Mouse (Mus musculus) macrophage (primary cell): ENCODE data around the gene Aagab. TPM values are rescaled to one million over a fixed set of nuclear protein-coding genes. Genes with fewer than 3 reads are reported as not detected.
A peak's percentile ranks its signal among the peaks of the same experiment; 100 is the strongest.

Source experiments
- H3K27ac ChIP-seq: fragments of 350-480 bp; formaldehyde crosslinking; 2 replicates; pipeline ENCODE4 v1.9.0; 2021
- H3K36me3 ChIP-seq: fragments of 350-480 bp; formaldehyde crosslinking; 2 replicates; pipeline ENCODE4 v1.9.0; 2021; ENCODE audit errors: inconsistent target
- H3K4me3 ChIP-seq: fragments of 350-480 bp; formaldehyde crosslinking; 2 replicates; pipeline ENCODE4 v1.9.0; 2021; ENCODE audit errors: inconsistent target
- H3K79me2 ChIP-seq: fragments of 350-480 bp; formaldehyde crosslinking; 2 replicates; pipeline ENCODE4 v1.9.0; 2021; ENCODE audit errors: inconsistent target
- WGBS: methylation state at CpG from one replicate; pipeline ENCODE4 v1.1.7; 2026; ENCODE audit warnings: inconsistent platforms; ENCODE audit not compliant: missing documents; 5-methylcytosine and 5-hydroxymethylcytosine counted together
- polyA plus RNA-seq: library from polyadenylated mRNA; stranded (reverse); fragments of 250-400 nt; gene quantifications from 3 replicates; pipeline ENCODE4 v1.2.4, GENCODE M21; 2018; ENCODE audit warnings: inconsistent platforms
- total RNA-seq, 78 experiments: library from RNA; depleted of rRNA; stranded (reverse); fragments of 250-400 nt; gene quantifications; 1 replicate in 9 of 78; 2 replicates in 24 of 78; 3 replicates in 43 of 78; 4 replicates in 2 of 78; pipeline ENCODE4 v1.2.4; 2018; ENCODE audit warnings: inconsistent platforms in 56 of 78

The Aagab gene
- total RNA-seq (2018; cell fraction: chromatin; rRNA removed): 100 to 1,000 TPM in 14 of 26 experiments, 10 to 100 TPM in 12; 10.5 to 208 (median 110) TPM
- total RNA-seq (2018; cell fraction: cytosol; rRNA removed): 10 to 100 TPM; 17.3 to 54.9 (median 37.3) TPM
- total RNA-seq (2018; cell fraction: nucleus; rRNA removed): 100 to 1,000 TPM in 3 of 26 experiments, 10 to 100 TPM in 23; 10.7 to 122 (median 65.4) TPM
- 22.5 to 45.8 TPM (median 24.3 TPM) in 3 replicates for polyA plus RNA-seq

DNA sequence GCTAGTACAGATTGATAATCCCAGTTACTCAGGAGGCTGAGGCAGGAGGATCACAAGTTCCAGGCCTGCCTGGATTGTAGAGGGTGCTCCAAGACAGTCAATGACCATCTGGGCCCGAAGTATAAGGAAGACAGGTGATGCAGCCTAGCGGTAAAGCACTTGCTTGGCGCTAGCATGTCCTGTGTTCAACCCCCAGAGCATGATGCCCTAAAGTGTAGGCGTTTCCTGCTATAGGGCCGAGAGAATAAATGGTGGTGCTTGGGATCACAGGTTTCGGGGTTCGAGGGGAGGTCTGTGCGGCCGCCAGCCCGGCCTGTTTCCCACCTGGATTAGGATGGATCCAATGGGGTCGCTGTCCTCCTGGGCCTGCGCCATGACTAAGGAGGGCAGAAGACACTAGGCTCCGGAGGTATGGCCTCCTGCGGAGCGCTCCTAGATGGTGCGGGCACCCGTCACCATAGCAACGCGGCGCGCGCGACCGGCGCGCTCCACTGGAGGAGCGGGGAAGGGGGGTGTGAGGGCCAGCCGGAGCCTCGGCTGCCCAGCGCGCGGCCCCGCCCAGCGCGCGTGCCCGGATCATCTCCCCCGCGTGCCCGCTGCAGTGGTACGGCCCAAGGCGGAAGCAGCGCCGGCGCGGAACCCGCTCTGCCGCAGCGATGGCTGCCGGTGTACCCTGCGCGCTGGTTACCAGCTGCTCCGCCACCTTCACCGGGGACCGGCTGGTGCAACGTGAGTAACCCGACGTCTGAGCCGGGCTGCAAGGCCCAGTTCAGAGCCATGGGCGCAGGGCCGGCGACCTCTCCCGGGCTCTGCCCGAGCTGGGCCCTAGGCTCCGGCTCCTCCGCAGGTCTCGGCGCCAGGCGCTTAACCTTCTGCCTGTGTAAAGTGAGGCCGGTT, at the start of gene Aagab, which contains the start of gene Iqch:
Gene Aagab (plus strand): TSS at position 618 of the 897 bp plus-strand sequence.
Gene Iqch (minus strand): TSS at position 451 of the 897 bp plus-strand sequence.
- H3K79me2 ChIP-seq: peaks cover 47% of the 10 kb centered on the region
- peak within 1 kb of the TSS; percentile 65 for H3K27ac ChIP-seq
- 1% methylated on average over 70 of the region's 70 CpGs for WGBS
- peak within 1 kb of the TSS; percentile 83 for H3K4me3 ChIP-seq
- no peaks in the 10 kb centered on the region for H3K36me3 ChIP-seq

DNA sequence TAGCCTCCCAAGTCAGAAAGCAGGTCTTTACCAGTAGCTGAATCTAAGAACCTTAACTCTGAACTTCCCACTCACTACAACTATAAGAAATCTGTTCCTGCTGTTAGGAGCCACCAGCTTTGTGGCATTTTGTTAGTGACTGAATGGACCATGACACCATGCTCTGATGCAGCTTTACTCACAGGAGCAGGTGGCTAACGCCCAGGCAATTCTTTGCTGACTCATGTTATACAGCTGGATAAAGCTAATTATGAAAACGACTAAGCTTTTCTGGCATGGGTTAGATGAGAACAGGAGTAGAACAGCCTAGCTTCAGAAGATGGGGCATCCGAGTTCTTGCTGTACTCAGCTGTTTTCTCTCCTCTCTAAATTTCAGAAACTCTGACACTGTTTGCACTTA, 48.8 kb upstream of the Aagab start:
- Histone ChIP-seq H3K36me3 (no peaks in the 10 kb centered on the region), H3K4me3 (no peak overlapping the region), H3K27ac (no peak overlapping the region), H3K79me2 (no peaks in the 10 kb centered on the region)
- 71% methylated on average over 3 of the region's 3 CpGs for WGBS

DNA sequence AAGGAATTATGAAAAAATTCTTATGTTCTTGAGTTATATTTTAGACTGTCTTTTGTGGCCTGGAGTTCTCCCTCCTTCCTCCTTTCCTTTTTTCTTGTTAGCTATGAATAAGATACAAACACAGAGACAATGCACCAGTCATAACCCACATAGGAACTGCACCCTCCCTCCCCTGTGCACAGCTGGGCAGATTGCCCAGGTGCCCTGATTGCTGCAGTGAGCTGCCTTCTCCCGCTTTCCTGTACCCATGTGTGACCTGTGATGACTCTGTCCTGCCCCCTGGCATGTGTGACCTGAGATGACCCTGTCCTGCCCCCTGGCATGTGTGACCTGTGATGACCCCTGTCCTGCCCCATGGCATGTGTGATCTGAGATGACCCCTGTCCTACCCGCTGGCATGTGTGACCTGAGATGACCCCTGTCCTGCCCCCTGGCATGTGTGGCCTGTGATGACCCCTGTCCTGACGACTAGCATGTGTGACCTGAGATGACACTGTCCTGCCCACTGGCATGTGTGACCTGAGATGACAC, 46.9 kb upstream of the Aagab start:
- Histone ChIP-seq H3K79me2 (no peaks in the 10 kb centered on the region), H3K36me3 (no peaks in the 10 kb centered on the region), H3K4me3 (no peak overlapping the region), H3K27ac (no peak overlapping the region)
- 55% methylated on average over 3 of the region's 3 CpGs for WGBS

DNA sequence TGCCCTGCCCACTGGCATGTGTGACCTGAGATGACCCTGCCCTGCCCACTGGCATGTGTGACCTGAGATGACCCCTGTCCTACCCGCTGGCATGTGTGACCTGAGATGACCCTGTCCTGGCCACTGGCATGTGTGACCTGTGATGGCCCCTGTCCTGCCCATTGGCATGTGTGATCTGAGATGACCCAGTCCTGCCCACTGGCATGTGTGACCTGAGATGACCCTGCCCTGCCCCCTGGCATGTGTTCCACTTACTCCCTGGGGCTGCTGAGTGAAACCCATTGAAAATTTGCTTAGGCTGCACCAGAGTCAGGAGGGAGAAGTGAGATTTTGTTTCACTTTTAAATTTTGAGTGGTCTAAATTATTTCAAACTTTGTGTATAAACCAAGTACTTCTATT, 46.1 kb upstream of the Aagab start:
- 90% methylated on average over 1 of the region's 1 CpGs for WGBS
- H3K79me2 ChIP-seq: no peaks in the 10 kb centered on the region
- no peaks in the 10 kb centered on the region for H3K36me3 ChIP-seq
- no peak overlapping the region for H3K27ac ChIP-seq
- no peak overlapping the region for H3K4me3 ChIP-seq

DNA sequence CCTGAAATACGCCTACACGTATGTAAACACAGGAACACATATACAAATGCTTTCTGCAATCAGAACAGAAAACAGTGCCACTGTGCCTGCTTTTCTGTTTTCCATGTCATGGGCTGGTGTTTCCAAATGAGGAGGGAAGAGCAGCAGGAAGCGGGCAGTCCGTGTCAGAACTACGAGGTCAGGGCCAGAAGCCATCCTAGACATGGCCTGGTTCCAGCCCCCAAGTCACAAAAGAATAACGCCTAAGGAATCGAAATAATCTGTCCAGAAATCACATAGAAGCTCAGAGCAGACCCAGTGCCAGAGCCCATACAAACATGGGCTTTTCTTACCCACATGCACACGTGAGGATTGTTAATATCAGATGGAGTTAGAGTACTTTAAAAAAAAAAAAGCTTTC, 45.5 kb upstream of the Aagab start:
- Histone ChIP-seq H3K27ac (no peak overlapping the region), H3K36me3 (no peaks in the 10 kb centered on the region), H3K4me3 (no peak overlapping the region), H3K79me2 (no peaks in the 10 kb centered on the region)
- WGBS: 85% methylated on average over 8 of the region's 8 CpGs

DNA sequence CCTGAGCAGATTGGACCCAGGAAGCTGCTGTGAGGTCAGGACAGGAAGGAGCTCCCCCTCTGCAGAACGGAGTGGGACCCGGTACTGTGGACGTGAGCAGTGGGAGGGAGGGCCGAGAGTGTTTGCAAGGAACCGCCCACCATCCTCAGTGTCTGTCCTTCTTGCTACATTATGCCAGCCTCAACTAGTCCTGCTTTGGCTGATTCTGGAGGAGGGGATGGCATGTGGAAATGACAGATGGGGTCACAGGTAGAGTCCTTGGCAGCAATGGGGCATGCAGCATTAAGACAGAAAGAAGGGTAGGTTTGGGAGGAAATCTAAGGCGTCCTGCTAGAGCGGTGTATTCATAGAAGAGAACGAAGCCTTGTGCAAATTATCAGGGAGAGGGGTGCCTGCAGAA, 40.5 kb upstream of the Aagab start:
- Histone ChIP-seq H3K36me3 (no peaks in the 10 kb centered on the region), H3K79me2 (no peaks in the 10 kb centered on the region), H3K4me3 (no peak overlapping the region), H3K27ac (no peak overlapping the region)
- WGBS: 77% methylated on average over 6 of the region's 8 CpGs

DNA sequence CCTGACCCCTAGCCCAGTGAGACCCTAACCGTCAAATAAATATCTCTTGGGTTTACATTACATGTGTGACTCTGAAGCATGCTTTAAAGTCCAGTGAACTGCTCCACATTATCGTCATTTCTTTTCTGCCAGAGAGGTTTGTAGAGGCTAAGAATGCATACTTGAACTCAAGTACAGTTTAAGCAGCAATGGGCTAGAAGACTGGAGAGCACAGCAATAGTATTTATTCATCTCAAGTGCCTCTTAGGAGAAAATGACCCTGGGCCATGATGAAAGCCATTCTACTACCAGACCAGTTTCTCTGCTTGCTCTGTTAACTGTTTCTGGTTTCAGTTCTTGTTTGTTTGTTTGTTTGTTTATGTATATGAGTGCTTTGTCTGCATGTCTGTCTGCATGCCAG, 39.0 kb upstream of the Aagab start:
- no peaks in the 10 kb centered on the region for H3K36me3 ChIP-seq
- H3K79me2 ChIP-seq: no peaks in the 10 kb centered on the region
- H3K4me3 ChIP-seq: no peak overlapping the region
- H3K27ac ChIP-seq: no peak overlapping the region
- WGBS: 89% methylated on average over 2 of the region's 2 CpGs

DNA sequence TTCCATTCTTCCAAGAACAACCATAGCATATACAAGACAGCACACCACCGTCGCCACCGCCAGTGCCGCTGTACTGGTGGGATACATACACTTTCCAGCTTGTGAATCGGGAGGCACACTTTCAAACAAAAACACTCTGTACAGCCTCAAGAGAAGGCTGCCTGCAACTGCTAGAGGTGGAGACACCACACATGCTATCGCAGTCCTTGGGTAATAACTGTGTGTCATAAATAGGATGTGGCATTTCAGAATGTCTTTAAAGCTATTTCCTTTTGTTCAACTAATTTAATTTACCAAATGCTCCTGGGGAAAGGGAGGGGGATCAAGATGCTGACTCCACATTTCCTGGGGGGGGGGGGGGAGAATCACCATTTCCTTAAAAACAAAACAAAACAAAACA, 34.1 kb upstream of the Aagab start:
- WGBS: 62% methylated on average over 6 of the region's 6 CpGs
- no peaks in the 10 kb centered on the region for H3K36me3 ChIP-seq

DNA sequence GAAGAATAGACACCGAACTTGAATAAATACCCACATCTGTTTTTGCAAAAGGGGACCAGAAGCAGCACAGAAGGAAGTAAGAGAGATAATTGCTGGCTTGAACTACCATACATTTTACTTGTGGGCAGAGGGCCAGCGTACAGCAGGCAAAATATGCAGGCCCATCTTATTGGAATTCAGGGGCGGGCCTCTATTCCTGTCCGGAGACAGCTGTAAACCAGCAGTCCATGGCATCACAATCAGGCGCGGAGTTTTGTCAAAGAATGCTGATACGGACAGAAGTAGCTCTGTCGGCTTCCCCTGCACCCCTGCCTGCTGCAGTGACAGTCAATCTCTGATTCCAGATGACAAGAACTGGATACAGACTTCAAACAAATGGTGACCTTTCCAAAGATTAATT, 33.7 kb upstream of the Aagab start:
- no peak overlapping the region for H3K27ac ChIP-seq
- no peaks in the 10 kb centered on the region for H3K79me2 ChIP-seq
- H3K36me3 ChIP-seq: no peaks in the 10 kb centered on the region
- no peak overlapping the region for H3K4me3 ChIP-seq
- 81% methylated on average over 8 of the region's 8 CpGs for WGBS

More for the DNA sequence above, 34.1 kb upstream of the Aagab start:
- no peaks in the 10 kb centered on the region for H3K79me2 ChIP-seq
- no peak overlapping the region for H3K27ac ChIP-seq
- no peak overlapping the region for H3K4me3 ChIP-seq

DNA sequence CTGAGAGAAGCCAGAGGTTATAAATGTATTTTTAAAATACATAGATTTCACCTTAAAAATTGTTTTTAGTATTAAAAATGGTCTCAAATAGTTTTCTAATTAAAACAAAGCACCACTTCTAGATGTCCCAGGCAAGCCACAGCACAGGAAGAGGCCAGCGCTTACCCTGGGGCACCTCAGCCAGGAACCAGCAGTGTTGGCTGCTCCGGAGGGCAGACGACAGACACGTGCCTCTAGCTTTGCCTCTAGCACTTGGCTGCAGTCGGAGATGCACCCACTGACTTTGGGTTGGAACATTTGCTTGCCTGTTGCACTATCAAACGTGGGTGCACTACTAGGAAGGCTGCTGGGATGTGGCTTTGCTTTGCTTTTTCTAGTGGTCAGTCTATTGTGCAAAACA, 30.6 kb upstream of the Aagab start:
- Histone ChIP-seq H3K27ac (no peak overlapping the region), H3K36me3 (no peaks in the 10 kb centered on the region), H3K4me3 (no peak overlapping the region), H3K79me2 (no peaks in the 10 kb centered on the region)
- WGBS: 14% methylated on average over 6 of the region's 6 CpGs

DNA sequence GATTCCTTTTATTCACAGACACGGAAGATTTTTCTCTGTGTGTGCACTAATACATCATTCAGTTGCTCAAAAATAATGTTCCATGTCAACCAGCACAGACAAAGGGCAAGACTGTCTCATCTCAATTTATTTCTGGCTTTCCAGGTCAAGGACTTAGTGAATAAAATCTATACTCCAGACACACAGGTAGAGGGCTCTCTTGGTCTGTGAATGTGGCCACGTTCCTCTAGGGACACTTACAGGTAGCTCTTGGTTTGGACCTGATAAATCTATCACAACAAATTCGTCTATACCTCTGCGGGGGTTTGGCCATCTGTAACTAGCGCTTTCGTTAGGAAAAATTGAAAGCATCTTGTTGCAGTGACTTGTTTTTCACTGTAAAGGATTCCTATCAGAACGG, 29.6 kb upstream of the Aagab start:
- Histone ChIP-seq H3K4me3 (no peak overlapping the region), H3K27ac (no peak overlapping the region), H3K79me2 (no peaks in the 10 kb centered on the region), H3K36me3 (no peaks in the 10 kb centered on the region)
- 85% methylated on average over 7 of the region's 7 CpGs for WGBS

DNA sequence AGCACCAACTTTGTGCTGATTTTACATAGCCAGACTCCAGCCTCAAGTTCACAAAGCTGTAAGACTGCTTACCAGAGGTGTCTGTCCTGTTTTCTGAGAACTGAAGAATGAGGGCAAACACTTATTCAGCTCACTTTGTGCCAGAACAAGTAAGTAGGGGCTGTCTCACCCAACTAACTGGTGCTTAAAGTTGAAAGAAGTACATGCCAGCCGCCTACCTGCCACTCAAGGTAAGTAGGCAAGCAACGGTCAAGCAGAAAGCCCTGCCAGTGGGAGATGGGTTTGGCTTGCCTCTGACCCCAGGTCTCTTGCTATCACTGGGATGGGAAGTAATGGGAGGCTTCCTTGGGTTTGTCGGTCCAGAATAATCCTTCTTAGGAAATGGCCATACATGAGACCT, 25.0 kb upstream of the Aagab start:
- Histone ChIP-seq H3K4me3 (no peak overlapping the region), H3K79me2 (no peaks in the 10 kb centered on the region), H3K36me3 (no peaks in the 10 kb centered on the region), H3K27ac (no peak overlapping the region)
- 90% methylated on average over 3 of the region's 3 CpGs for WGBS

DNA sequence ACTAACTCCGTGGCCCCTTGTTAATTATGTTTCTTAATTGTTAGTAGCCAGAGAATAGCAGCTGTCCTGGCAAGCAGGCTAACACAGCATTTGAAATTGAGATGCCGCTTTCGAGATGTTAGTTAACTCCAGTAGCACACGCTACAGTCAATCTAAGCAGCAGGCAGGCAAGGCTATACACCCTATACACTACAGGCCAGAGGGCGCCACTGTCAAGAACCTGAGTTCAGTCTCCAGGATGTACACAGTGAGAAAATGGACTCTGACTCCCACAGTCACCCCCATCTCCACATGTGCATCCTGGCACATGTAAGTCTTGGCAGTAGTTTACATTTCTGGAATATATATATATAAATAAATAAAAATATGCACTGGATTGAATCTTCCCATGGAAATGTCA, 22.8 kb upstream of the Aagab start:
- Histone ChIP-seq H3K36me3 (no peaks in the 10 kb centered on the region), H3K4me3 (no peak overlapping the region), H3K27ac (no peak overlapping the region), H3K79me2 (no peaks in the 10 kb centered on the region)
- WGBS: 97% methylated on average over 5 of the region's 5 CpGs

DNA sequence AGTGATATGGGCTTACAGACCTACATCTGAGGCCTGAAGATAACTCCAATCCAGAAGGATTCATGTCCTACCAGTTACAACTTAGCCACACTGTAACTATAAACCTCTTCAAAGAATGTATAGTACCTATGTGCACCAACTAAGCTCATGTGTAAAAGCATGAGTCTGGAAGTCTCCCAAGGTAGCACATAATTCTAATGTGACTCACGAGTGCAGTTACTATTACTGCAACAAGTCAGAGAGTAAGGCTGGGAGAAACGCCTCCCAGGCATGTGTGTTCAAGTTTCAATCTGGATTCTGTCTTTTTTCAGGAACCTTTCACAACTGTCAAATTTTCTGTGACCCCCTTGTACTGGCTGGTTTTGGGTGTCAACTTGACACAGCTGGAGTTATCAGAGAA, 22.4 kb upstream of the Aagab start:
- no peaks in the 10 kb centered on the region for H3K79me2 ChIP-seq
- no peaks in the 10 kb centered on the region for H3K36me3 ChIP-seq
- 97% methylated on average over 2 of the region's 2 CpGs for WGBS
- no peak overlapping the region for H3K27ac ChIP-seq
- no peak overlapping the region for H3K4me3 ChIP-seq

DNA sequence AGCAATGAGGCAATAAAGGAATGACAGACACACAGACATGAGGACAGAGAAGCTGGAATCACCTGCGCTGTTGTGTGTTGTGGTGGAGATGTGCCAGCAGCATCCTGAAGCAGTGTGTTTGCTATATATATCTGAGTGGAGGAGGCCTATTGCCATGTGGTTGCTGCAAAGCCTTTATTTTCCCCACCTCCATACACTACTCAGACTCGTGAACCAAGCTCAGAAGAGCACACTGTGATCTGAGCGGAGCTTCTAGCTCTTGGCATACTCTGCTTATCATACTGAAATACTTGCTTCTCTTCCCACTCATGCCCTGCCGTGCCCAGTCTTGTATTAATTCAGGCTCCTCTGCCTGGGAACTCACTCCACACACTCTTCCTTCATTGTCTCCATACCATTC, 20.7 kb upstream of the Aagab start:
- WGBS: 95% methylated on average over 4 of the region's 4 CpGs
- no peaks in the 10 kb centered on the region for H3K79me2 ChIP-seq
- no peaks in the 10 kb centered on the region for H3K36me3 ChIP-seq
- H3K4me3 ChIP-seq: no peak overlapping the region
- no peak overlapping the region for H3K27ac ChIP-seq
